Mouse (Mus musculus) cerebellum, postnatal 36 days (tissue): ENCODE data around the gene Srrm2.
"Not testable (repeated sequence)": the region's sequence is repeated elsewhere in the genome, so short reads cannot be mapped to it uniquely, and the experiment has no call there.

Experiments
- DNase-seq, 2 experiments: peaks; one replicate each; pipeline ENCODE4 v3.0.0; 2021 to 2022; ENCODE audit warnings: mixed read lengths in 2 of 2

The Srrm2 gene

GRCm38 (mm10) chr17:23770896-23771283 is 19.4 kb upstream of the Srrm2 start:
- DNase-seq = no peak

- DNase-seq = peak; percentile 98 to 99
Observed at GRCm38 (mm10) chr17:23771284-23772218, 18.8 kb upstream of the Srrm2 start, which contains the start of gene Flywch1. Gene Flywch1 (minus strand): TSS chr17:23771602.

GRCm38 (mm10) chr17:23772219-23772556 is 18.1 kb upstream of the Srrm2 start:
- DNase-seq = not testable (repeated sequence)

GRCm38 (mm10) chr17:23773676-23774075 is 16.7 kb upstream of the Srrm2 start:
- DNase-seq = no peak

GRCm38 (mm10) chr17:23774090-23774489 is 16.2 kb upstream of the Srrm2 start:
- DNase-seq = peak; percentile 83 to 85

- no peak for DNase-seq
Observed at GRCm38 (mm10) chr17:23776216-23776615, 14.1 kb upstream of the Srrm2 start.

GRCm38 (mm10) chr17:23777141-23777540 is 13.2 kb upstream of the Srrm2 start:
- DNase-seq = no peak

GRCm38 (mm10) chr17:23778447-23778846 is 11.9 kb upstream of the Srrm2 start:
- no peak for DNase-seq

- DNase-seq = no peak
Observed at GRCm38 (mm10) chr17:23783352-23783751, 7.0 kb upstream of the Srrm2 start.

- peak; percentile 93 to 95 for DNase-seq
Observed at GRCm38 (mm10) chr17:23785561-23786471, 4.5 kb upstream of the Srrm2 start, which contains the start of gene Flywch2. Gene Flywch2 (minus strand): TSS chr17:23786081.

- peak; percentile 47 to 58 for DNase-seq
Observed at GRCm38 (mm10) chr17:23786510-23786931, 3.8 kb upstream of the Srrm2 start.

GRCm38 (mm10) chr17:23788973-23789372 is 1.4 kb upstream of the Srrm2 start:
- no peak for DNase-seq

GRCm38 (mm10) chr17:23789749-23790268 is 523 bp upstream of the Srrm2 start:
- DNase-seq = no peak

GRCm38 (mm10) chr17:23791079-23791357 is 686 bp downstream of the Srrm2 start:
- DNase-seq = peak; percentile 22 to 49

GRCm38 (mm10) chr17:23795323-23795722 is 5.0 kb downstream of the Srrm2 start:
- DNase-seq = no peak

GRCm38 (mm10) chr17:23797316-23797715 is 7.0 kb downstream of the Srrm2 start:
- DNase-seq = no peak

- no peak for DNase-seq
Observed at GRCm38 (mm10) chr17:23801627-23802026, 11.3 kb downstream of the Srrm2 start.

- DNase-seq = peak; percentile 97 to 99
Observed at GRCm38 (mm10) chr17:23802746-23803365, 12.5 kb downstream of the Srrm2 start.

- DNase-seq = peak in 1 of 2 experiments; percentile 80
Observed at GRCm38 (mm10) chr17:23803366-23804041, 13.2 kb downstream of the Srrm2 start.

- no peak for DNase-seq
Observed at GRCm38 (mm10) chr17:23804426-23805085, 14.2 kb downstream of the Srrm2 start.

- DNase-seq = peak; percentile 55 to 67
Observed at GRCm38 (mm10) chr17:23806867-23807266, 16.5 kb downstream of the Srrm2 start.

GRCm38 (mm10) chr17:23807918-23808317 is 17.6 kb downstream of the Srrm2 start:
- DNase-seq = no peak
